Mouse (Mus musculus) small intestine, adult 2 months (tissue): ENCODE data around the gene Ttc28. TPM values are rescaled to one million over a fixed set of nuclear protein-coding genes. Genes with fewer than 3 reads are reported as not detected.

Source experiments
- H3K27ac ChIP-seq: fragments of 200-500 bp; 2 replicates; pipeline ENCODE4 v1.5.1; 2012; ENCODE audit warnings: low read depth, low read length, control low read depth, inconsistent platforms; ENCODE audit not compliant: insufficient read depth
- H3K27me3 ChIP-seq: fragments of 200-500 bp; 2 replicates; pipeline ENCODE4 v1.6.1; 2012; ENCODE audit warnings: mild to moderate bottlenecking, moderate library complexity, low read length, inconsistent platforms; ENCODE audit not compliant: control insufficient read depth, insufficient read depth
- H3K36me3 ChIP-seq: fragments of 200-500 bp; 2 replicates; pipeline ENCODE4 v1.6.1; 2012; ENCODE audit warnings: mild to moderate bottlenecking, low read length, control low read depth, inconsistent platforms; ENCODE audit not compliant: control insufficient read depth, insufficient read depth
- H3K4me1 ChIP-seq: fragments of 200-500 bp; 2 replicates; pipeline ENCODE4 v1.6.1; 2012; ENCODE audit warnings: low read length, inconsistent platforms, mixed read lengths; ENCODE audit not compliant: control insufficient read depth, insufficient read depth, insufficient read length
- H3K4me3 ChIP-seq: fragments of 200-500 bp; 2 replicates; pipeline ENCODE4 v1.5.1; 2012; ENCODE audit warnings: low read depth, mild to moderate bottlenecking, control low read depth, inconsistent platforms, low read length, moderate library complexity
- CTCF ChIP-seq: fragments of 200-500 bp; IDR thresholded peaks from 2 replicates; pipeline ENCODE4 v1.5.1; 2012; ENCODE audit warnings: low read depth, mild to moderate bottlenecking, control low read depth, inconsistent platforms, low read length, moderate library complexity, mixed read lengths; ENCODE audit not compliant: insufficient replicate concordance, insufficient read length; ENCODE audit errors: extremely low read depth
- POLR2A ChIP-seq: fragments of 200-500 bp; IDR thresholded peaks from 2 replicates; pipeline ENCODE4 v1.6.1; 2012; ENCODE audit warnings: low read depth, mild to moderate bottlenecking, control low read depth, inconsistent platforms, low read length, moderate library complexity
- WGBS: fragments of 180-500 bp; shearing (Covaris S2); methylation state at CpG from one replicate; pipeline ENCODE4 v1.1.7; 2018; 5-methylcytosine and 5-hydroxymethylcytosine counted together
- polyA plus RNA-seq: library from polyadenylated mRNA; depleted of rRNA; stranded (reverse); fragments of >200 nt; gene quantifications from 2 replicates; pipeline ENCODE4 v1.2.3, GENCODE M21; 2012

The Ttc28 gene
- polyA plus RNA-seq, 1 experiment: 3.2 TPM

DNA sequence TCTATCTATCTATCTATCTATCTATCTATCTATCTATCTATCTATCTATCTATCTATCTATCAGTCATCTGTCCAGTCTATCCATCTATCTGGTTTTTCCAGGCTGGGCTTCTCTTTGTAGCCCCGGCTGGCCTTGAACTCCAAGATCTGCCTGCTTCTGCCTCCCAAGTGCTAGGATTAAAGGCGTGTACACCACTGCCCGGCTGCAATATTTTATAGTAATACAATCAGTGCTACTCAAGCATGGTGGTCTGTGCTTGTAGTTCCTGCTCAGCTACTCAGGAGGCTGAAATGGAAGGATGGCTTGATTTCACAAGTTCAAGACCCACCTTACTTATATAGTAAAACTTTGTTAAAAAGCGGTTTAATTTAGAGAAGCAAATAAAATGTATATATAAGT, 98.2 kb downstream of the Ttc28 start:
- no peaks in the 10 kb centered on the region for H3K4me1 ChIP-seq
- TF ChIP-seq POLR2A: no peak
- TF ChIP-seq CTCF: no peak
- WGBS: 73% methylated on average over 4 of the region's 4 CpGs

GRCm38 (mm10) chr5:110978461-110978860, 98.9 kb downstream of the Ttc28 start:
- Histone ChIP-seq H3K27ac (peak overlapping the region; percentile 53; the same call in 1 of the 2 replicates), H3K27me3 (peaks cover 17% of the 10 kb centered on the region), H3K4me1 (no peaks in the 10 kb centered on the region), H3K4me3 (no peak overlapping the region), H3K36me3 (no peaks in the 10 kb centered on the region)
- TF ChIP-seq POLR2A: peak; percentile 39; the same call in 1 of the 2 replicates
- TF ChIP-seq CTCF: peak; percentile 23; the same call in 1 of the 2 replicates
- 4% methylated on average over 9 of the region's 9 CpGs for WGBS

More for the DNA sequence above, 98.2 kb downstream of the Ttc28 start:
- no peaks in the 10 kb centered on the region for H3K36me3 ChIP-seq
- no peak overlapping the region for H3K27ac ChIP-seq
- peaks cover 17% of the 10 kb centered on the region for H3K27me3 ChIP-seq
- H3K4me3 ChIP-seq: no peak overlapping the region

DNA sequence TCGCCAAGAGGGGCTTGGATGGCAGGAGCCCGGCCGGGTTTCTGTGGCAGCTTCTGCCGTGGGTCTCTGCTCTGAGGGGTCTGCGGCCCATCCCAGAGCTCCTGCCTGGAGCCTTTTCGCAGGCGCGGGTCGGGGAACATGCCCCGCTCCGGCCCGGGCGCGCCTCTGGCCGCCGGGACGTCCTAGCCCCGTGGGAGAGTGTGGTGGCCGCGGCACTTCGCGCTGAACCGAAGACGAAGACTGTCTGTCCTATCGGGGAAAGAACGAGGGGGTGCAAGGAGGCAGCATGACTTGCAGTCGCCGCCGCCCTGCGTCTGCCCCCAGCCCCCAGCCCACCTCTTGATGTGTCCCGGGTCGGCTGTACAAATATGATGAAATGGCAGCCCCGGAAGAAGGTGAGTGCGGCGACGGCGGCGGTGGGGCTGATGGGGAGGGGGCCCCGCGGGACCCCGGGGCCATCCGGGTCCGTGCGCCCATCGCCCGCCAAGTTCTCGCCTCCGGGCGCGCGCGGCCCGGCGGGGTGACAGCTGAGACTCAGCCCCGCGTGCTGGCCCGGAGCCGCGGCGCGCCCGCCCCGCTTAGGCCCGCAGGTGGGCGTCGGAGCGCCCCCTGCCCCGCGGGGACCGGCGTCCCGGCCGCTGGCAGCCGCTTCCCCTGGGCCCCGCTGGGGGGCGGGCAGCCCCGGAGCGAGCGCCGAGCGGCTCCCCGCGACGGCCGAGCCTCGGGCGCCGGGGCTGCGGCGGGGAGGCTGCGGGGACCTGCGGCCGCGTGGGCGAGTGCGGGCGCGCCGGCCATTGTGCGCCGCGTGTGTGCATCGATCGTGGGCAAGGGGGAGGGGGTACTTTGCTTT, 99.6 kb downstream of the Ttc28 start:
- Histone ChIP-seq H3K36me3 (no peaks in the 10 kb centered on the region), H3K27me3 (peaks cover 17% of the 10 kb centered on the region), H3K4me3 (peak overlapping the region; percentile 80), H3K4me1 (no peaks in the 10 kb centered on the region), H3K27ac (peak overlapping the region; percentile 53)
- no peak for TF ChIP-seq CTCF
- 1% methylated on average over 103 of the region's 104 CpGs for WGBS

DNA sequence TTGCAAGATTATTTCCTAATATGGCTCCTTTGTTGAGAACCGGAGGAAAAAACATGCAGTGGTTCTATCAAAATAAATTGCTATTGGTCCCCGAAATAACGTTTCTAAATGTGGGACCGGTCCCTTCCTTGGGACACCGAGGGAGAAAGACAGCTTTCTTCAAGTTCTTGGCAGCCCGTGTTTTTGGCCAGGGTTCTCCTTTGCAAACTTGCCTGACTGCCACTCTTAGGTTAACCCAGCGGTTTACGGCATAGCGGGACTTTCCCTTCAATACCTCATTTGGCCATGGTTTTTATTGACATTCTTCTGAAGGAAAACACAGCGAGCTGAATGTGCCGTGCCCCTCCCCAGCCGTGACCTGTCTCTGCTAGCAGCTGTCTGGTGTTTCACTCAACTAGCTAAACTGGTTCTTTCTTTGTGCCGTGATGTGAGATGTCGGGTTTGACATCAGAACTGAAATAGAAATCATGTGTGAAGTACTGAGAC, 100.3 kb downstream of the Ttc28 start:
- WGBS: under 1% methylated on average over 14 of the region's 14 CpGs
- Histone ChIP-seq H3K4me1 (no peaks in the 10 kb centered on the region), H3K27ac (0 out of 2 replicates have a peak overlapping the region, but pooled peaks have one; percentile 11), H3K27me3 (peaks cover 17% of the 10 kb centered on the region), H3K4me3 (peak overlapping the region; percentile 80), H3K36me3 (no peaks in the 10 kb centered on the region)
- TF ChIP-seq POLR2A (no peak), CTCF (no peak)

DNA sequence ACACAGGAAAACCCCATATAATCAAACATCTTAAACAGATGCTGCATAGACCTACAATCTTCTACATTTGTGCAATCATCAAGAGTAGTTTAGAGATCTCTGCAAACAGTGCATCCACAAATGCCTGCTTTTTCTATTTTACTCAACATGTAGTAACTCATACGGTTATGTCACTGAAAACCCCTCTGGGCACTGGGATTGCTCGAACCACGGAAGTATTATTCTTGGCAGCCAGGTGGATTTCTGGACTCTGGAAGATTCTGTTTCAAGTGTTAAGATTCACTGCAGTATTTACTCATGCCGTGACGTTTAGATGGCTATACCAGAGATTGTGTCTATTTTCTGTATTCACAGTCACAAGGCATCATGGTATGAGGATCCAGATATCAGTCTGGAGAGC, 101.0 kb downstream of the Ttc28 start:
- no peaks in the 10 kb centered on the region for H3K4me1 ChIP-seq
- 54% methylated on average over 5 of the region's 5 CpGs for WGBS
- H3K4me3 ChIP-seq: no peak overlapping the region
- H3K27ac ChIP-seq: no peak overlapping the region
- peaks cover 17% of the 10 kb centered on the region for H3K27me3 ChIP-seq
- no peaks in the 10 kb centered on the region for H3K36me3 ChIP-seq
- TF ChIP-seq CTCF: no peak

GRCm38 (mm10) chr5:110982436-110982835, 102.8 kb downstream of the Ttc28 start:
- TF ChIP-seq POLR2A: no peak
- TF ChIP-seq CTCF: no peak
- H3K27ac ChIP-seq: no peak overlapping the region
- H3K27me3 ChIP-seq: peaks cover 17% of the 10 kb centered on the region
- 71% methylated on average over 3 of the region's 3 CpGs for WGBS
- no peaks in the 10 kb centered on the region for H3K4me1 ChIP-seq
- H3K4me3 ChIP-seq: no peak overlapping the region
- H3K36me3 ChIP-seq: no peaks in the 10 kb centered on the region

DNA sequence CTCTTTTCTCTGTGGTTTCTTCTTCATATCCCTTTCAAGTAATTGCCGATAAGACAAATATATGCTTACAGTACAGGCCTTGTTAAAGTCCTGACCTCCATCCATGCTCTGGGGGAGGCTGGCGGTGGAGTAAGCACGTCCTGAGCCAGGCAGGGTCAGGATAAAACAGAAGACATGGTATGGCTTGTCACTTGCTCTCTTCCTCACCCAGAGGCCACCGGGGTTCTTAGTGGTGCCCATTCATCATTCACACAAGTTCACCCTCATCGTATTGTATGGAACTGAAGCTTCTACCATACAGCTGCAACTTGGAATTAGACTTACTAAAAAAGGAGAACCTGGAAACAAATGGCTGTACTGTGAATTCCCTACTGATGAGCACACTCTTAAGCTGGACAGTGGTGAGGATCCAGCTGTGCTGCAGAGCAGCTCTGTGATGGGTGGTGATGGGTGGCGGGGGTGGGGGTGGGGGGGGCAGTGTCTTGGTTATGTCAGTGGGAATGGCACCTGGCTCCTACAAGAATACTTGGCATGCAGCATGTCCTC, 104.6 kb downstream of the Ttc28 start:
- Histone ChIP-seq H3K27me3 (peaks cover 7% of the 10 kb centered on the region), H3K27ac (no peak overlapping the region), H3K36me3 (no peaks in the 10 kb centered on the region), H3K4me3 (no peak overlapping the region), H3K4me1 (no peaks in the 10 kb centered on the region)
- TF ChIP-seq CTCF: no peak
- no peak for TF ChIP-seq POLR2A
- 81% methylated on average over 6 of the region's 6 CpGs for WGBS
